Mouse (Mus musculus): ENCODE measurements around the gene Helq.

DNA sequence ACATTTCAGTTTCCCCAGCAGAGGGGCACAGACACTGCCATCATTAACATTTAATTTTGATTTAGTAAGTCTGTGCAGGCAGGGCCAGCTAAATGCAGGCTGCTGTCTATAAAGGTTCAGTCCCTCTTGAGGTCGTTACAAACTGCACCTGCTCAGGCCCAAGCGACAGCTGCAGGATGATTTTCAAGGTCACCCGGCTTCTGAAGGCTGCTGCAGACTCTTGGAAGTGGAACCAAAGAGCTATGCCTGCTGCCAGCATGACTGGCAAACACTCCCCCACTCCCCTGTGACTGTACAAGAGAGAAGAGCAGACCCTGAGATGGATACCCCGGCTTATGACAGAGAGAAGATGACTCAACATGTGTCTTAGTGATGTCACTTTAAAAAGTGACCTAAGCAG is 46.7 kb downstream of the Helq start:
- TF ChIP-seq MAFK (IDR thresholded peaks at IDR 0.05; ENCODE audit: insufficient read depth, low read depth, low read length) (no peak), CHD2 (IDR thresholded peaks at IDR 0.05; ENCODE audit: low read depth, low read length) (no peak), HCFC1 (IDR thresholded peaks at IDR 0.05; ENCODE audit: borderline replicate concordance, insufficient read depth, low read length) (no peak), ZC3H11A (IDR thresholded peaks at IDR 0.05; ENCODE audit: borderline replicate concordance, low read depth, low read length) (no peak), ZNF384 (IDR thresholded peaks at IDR 0.05; ENCODE audit: low read depth, low read length) (no peak)
